Mouse (Mus musculus) myocyte (in vitro differentiated cells): ENCODE measurements at regions not wholly inside any gene's neighbourhood (a gene's known extent, or its start where the extent isn't known, plus 50 kb on each side); places are given as distances from the start of the nearest gene placed in this dataset.

Experiments used
- H3K27me3 ChIP-seq: one replicate; pipeline ENCODE4 v1.6.1; 2011; ENCODE audit not compliant: control insufficient read depth, insufficient read depth, insufficient read length
- H3K36me3 ChIP-seq: one replicate; pipeline ENCODE4 v1.6.1; 2011; ENCODE audit not compliant: control insufficient read depth, insufficient read depth
- H3K4me2 ChIP-seq: one replicate; pipeline ENCODE4 v1.6.1; 2011; ENCODE audit warnings: low read depth, control low read depth
- H3K4me3 ChIP-seq: one replicate; pipeline ENCODE4 v1.5.1; 2011; ENCODE audit warnings: mild to moderate bottlenecking, control low read depth, moderate library complexity
- H3K79me2 ChIP-seq: one replicate; pipeline ENCODE4 v1.6.1; 2011; ENCODE audit not compliant: control insufficient read depth, insufficient read depth
- H3ac ChIP-seq: one replicate; pipeline ENCODE4 v1.6.1; 2011; ENCODE audit not compliant: control insufficient read depth, insufficient read length
- CEBPB ChIP-seq: IDR thresholded peaks from 2 replicates; pipeline ENCODE4 v1.6.1; 2011; ENCODE audit warnings: mild to moderate bottlenecking, moderate library complexity; ENCODE audit not compliant: poor library complexity, insufficient read depth, severe bottlenecking
- E2F4 ChIP-seq: IDR thresholded peaks from one replicate; pipeline ENCODE4 v1.6.1; 2011; ENCODE audit warnings: mild to moderate bottlenecking, control low read depth, moderate library complexity; ENCODE audit not compliant: insufficient read depth
- MAX ChIP-seq: IDR thresholded peaks from one replicate; pipeline ENCODE4 v1.6.1; 2011; ENCODE audit warnings: low read depth, mild to moderate bottlenecking, control low read depth
- MYOD1 ChIP-seq, 3 experiments: IDR thresholded peaks; one replicate each; pipeline ENCODE4 v1.6.1; 2011; ENCODE audit warnings: control low read depth in 2 of 3, low read depth in 2 of 3, mild to moderate bottlenecking in 2 of 3, moderate library complexity in 1 of 3; ENCODE audit not compliant: insufficient read length in 2 of 3, control insufficient read depth in 1 of 3
- MYOG ChIP-seq, 3 experiments: IDR thresholded peaks; one replicate each; pipeline ENCODE4 v1.6.1; 2011; ENCODE audit warnings: control low read depth in 2 of 3, low read depth in 2 of 3, mild to moderate bottlenecking in 2 of 3; ENCODE audit not compliant: insufficient read length in 2 of 3, control insufficient read depth in 1 of 3, insufficient read depth in 1 of 3
- POLR2A ChIP-seq: IDR thresholded peaks from one replicate; pipeline ENCODE4 v1.6.1; 2011; ENCODE audit warnings: low read depth, mild to moderate bottlenecking, control low read depth, moderate library complexity; ENCODE audit not compliant: insufficient read length
- POLR2AphosphoS2 ChIP-seq: IDR thresholded peaks from one replicate; pipeline ENCODE4 v1.6.1; 2011; ENCODE audit warnings: low read depth, control low read depth; ENCODE audit not compliant: insufficient read length
- REST ChIP-seq: IDR thresholded peaks from one replicate; pipeline ENCODE4 v1.6.1; 2011; ENCODE audit warnings: mild to moderate bottlenecking, control low read depth, moderate library complexity; ENCODE audit not compliant: insufficient read depth, insufficient read length
- SRF ChIP-seq: IDR thresholded peaks from one replicate; pipeline ENCODE4 v1.6.1; 2011; ENCODE audit warnings: low read depth; ENCODE audit not compliant: control insufficient read depth, insufficient read length
- TCF12 ChIP-seq: IDR thresholded peaks from one replicate; pipeline ENCODE4 v1.6.1; 2011; ENCODE audit warnings: mild to moderate bottlenecking, control low read depth; ENCODE audit not compliant: poor library complexity, insufficient read depth, severe bottlenecking
- TCF3 ChIP-seq: IDR thresholded peaks from one replicate; pipeline ENCODE4 v1.6.1; 2011; ENCODE audit warnings: low read depth, control low read depth; ENCODE audit not compliant: insufficient read length
- USF1 ChIP-seq: IDR thresholded peaks from one replicate; pipeline ENCODE4 v1.6.1; 2011; ENCODE audit warnings: low read depth, mild to moderate bottlenecking, control low read depth, moderate library complexity

DNA sequence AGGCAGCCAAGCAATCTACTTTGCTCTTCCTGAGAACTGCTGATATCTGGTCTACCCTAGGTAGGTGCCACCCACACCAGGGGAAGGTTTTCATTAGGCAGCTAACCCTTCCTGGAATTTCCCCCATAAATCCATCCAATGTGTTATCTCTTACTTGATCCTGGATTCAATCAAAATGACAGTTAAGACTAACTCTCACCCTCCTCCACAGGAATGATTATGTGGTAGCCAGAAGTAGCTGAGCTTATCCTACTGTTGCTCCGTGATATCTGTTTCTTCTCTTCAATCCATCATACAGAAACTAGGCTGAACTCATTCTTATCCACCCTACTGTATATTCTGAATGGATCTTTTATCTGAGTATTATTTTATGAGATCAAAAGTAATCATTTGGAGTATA is 409.7 kb upstream of the Alcam start:
- Histone ChIP-seq H3K27me3 (no peaks in the 10 kb centered on the region), H3K79me2 (no peaks in the 10 kb centered on the region), H3ac (no peak overlapping the region), H3K36me3 (no peaks in the 10 kb centered on the region), H3K4me3 (no peak overlapping the region), H3K4me2 (no peak overlapping the region)
- TF ChIP-seq SRF (no peak), MYOG (IDR thresholded peaks at IDR 0.05; ENCODE audit: control insufficient read depth in 1 of 3, insufficient read depth in 1 of 3, insufficient read length in 2 of 3, low read depth in 2 of 3) (no peak), TCF3 (no peak), USF1 (no peak), CEBPB (no peak), MAX (no peak), E2F4 (no peak), TCF12 (no peak), REST (no peak), POLR2A (no peak), MYOD1 (IDR thresholded peaks at IDR 0.05; ENCODE audit: control insufficient read depth in 1 of 3, insufficient read length in 2 of 3, low read depth in 2 of 3) (no peak), POLR2AphosphoS2 (no peak)

DNA sequence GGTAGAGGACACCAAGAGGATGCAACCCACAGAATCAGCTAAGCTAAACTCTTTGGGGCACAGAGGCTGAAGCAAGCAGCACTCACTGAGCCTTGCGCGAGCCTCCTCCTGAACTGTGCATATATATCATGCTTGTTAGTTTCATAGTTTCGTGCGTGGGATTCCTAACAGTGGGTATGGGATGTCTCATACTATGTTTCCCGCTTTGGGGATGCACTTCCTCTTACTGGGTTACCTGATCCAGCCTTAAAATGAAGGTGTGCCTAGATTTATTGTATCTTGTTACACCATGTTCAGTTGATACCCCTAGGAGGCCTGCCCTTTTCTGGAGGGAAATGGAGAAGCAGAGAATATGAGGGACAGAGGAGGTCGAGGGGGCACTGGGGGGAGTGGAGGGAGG is 407.4 kb upstream of the Alcam start:
- TF ChIP-seq TCF3 (no peak), E2F4 (no peak), MAX (no peak), POLR2A (no peak)
- H3ac ChIP-seq: no peak overlapping the region

DNA sequence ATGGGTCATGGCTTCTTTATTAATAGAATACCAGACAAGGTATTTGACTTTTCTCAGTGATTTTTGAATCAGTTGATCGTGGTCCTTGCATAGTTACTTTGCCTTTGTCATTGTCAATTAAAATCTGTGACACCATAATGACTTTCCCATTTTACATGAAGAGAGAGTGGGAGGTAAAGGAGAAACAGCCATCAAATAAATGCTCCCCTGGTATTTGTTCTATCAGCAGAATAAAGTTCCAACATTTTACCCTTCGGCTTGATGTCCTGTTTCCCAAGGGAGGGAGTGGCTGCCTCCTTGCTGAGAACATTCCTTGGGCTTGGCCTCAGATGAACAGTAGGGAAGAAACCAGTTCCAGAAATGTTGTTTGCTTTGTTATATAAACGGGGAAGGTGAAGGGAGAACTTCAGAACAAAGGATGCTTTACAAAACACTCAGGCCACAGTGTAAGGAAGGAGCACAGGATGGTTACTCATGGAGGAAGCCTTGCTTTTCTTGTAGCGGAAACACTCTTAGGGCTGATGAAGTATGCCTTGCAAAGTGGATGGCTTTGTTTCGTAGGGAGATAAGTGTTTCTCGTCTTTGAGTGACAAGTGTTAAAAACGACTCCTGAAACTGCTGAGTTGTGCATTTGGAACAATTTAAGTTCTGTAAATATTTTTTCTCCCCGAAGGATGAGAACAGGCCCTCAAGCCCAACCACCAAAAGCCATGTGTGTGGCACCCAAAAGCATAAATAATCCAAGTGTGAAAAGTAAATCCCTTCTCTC is 404.8 kb upstream of the Alcam start:
- H3K36me3 ChIP-seq: no peaks in the 10 kb centered on the region
- no peak for TF ChIP-seq SRF
- TF ChIP-seq MYOG (IDR thresholded peaks at IDR 0.05; ENCODE audit: control insufficient read depth in 1 of 3, insufficient read depth in 1 of 3, insufficient read length in 2 of 3, low read depth in 2 of 3): no peak
- TF ChIP-seq POLR2AphosphoS2: no peak
- TF ChIP-seq CEBPB: no peak
- no peak for TF ChIP-seq REST
- no peak for TF ChIP-seq TCF3
- TF ChIP-seq E2F4: no peak
- TF ChIP-seq USF1: no peak
- no peak for TF ChIP-seq POLR2A
- no peak for TF ChIP-seq MYOD1 (IDR thresholded peaks at IDR 0.05; ENCODE audit: control insufficient read depth in 1 of 3, insufficient read length in 2 of 3, low read depth in 2 of 3)
- no peak for TF ChIP-seq TCF12
- TF ChIP-seq MAX: no peak
- H3K27me3 ChIP-seq: no peaks in the 10 kb centered on the region
- H3K79me2 ChIP-seq: no peaks in the 10 kb centered on the region
- no peak overlapping the region for H3K4me3 ChIP-seq
- no peak overlapping the region for H3K4me2 ChIP-seq
- no peak overlapping the region for H3ac ChIP-seq

More for the DNA sequence above, 407.4 kb upstream of the Alcam start:
- Histone ChIP-seq H3K4me3 (no peak overlapping the region), H3K79me2 (no peaks in the 10 kb centered on the region), H3K27me3 (no peaks in the 10 kb centered on the region), H3K4me2 (no peak overlapping the region), H3K36me3 (no peaks in the 10 kb centered on the region)

DNA sequence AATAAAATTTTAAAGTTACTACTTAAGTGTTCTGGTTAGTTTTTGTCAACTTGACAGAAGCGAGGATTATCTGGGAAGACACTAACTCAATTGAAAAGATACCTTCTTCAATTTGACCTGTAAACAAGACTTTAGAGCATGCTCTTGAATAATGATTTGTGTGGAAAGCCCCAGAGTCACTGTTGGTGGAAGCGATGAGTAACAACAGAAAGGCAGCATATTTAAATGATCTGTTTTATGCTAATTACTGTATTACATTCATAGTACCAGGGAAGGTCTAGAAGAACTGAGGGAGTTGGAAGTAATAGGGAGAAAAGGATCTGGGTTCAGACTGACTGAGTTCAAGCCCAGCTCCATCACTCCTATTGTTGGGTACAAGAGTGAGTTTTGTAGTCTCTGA is 397.3 kb upstream of the Alcam start:
- TF ChIP-seq POLR2A (no peak), CEBPB (no peak), POLR2AphosphoS2 (no peak), SRF (no peak), MYOG (IDR thresholded peaks at IDR 0.05; ENCODE audit: control insufficient read depth in 1 of 3, insufficient read depth in 1 of 3, insufficient read length in 2 of 3, low read depth in 2 of 3) (no peak), TCF12 (no peak), MYOD1 (IDR thresholded peaks at IDR 0.05; ENCODE audit: control insufficient read depth in 1 of 3, insufficient read length in 2 of 3, low read depth in 2 of 3) (no peak), E2F4 (no peak), USF1 (no peak), REST (no peak), MAX (no peak), TCF3 (no peak)
- Histone ChIP-seq H3K79me2 (no peaks in the 10 kb centered on the region), H3K4me2 (no peak overlapping the region), H3ac (no peak overlapping the region), H3K4me3 (no peak overlapping the region), H3K36me3 (no peaks in the 10 kb centered on the region), H3K27me3 (no peaks in the 10 kb centered on the region)

DNA sequence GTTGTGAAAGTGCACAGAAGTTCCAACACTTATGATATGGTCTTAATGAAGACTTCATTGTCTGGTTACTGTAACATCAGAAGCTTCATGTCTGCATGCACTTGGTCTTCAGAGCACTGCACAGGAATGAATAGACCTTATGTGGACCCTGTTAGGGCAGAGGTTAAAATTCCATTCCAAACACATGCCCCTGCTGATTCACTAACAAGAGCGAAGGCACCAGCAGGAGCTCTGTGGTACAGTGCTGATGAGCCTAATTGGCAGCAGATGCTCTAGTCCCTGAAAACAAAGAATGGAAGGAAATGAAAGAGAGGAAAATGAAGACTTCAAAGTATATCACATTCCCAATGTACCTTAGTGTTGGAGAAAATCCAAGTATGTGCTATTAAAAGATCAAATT is 365.1 kb upstream of the Alcam start:
- H3K4me2 ChIP-seq: no peak overlapping the region
- no peak overlapping the region for H3ac ChIP-seq
- no peak for TF ChIP-seq USF1
- TF ChIP-seq E2F4: no peak
- TF ChIP-seq MAX: no peak
- no peak for TF ChIP-seq SRF
- TF ChIP-seq MYOG (IDR thresholded peaks at IDR 0.05; ENCODE audit: control insufficient read depth in 1 of 3, insufficient read depth in 1 of 3, insufficient read length in 2 of 3, low read depth in 2 of 3): no peak
- TF ChIP-seq REST: no peak

More for the DNA sequence above, 365.1 kb upstream of the Alcam start:
- H3K4me3 ChIP-seq: no peak overlapping the region
- H3K27me3 ChIP-seq: no peaks in the 10 kb centered on the region
- H3K36me3 ChIP-seq: no peaks in the 10 kb centered on the region
- H3K79me2 ChIP-seq: no peaks in the 10 kb centered on the region
